Mouse (Mus musculus): ENCODE results near the gene Brd3.
"Not testable (repeated sequence)": the region's sequence is repeated elsewhere in the genome, so short reads cannot be mapped to it uniquely, and the experiment has no call there.

Gene Brd3

GRCm38 (mm10) chr2:27507562-27507961 is at the start of gene Brd3:
Gene Brd3, minus strand, starts transcription at chr2:27507662.
- DNase-seq, result no peak

DNA sequence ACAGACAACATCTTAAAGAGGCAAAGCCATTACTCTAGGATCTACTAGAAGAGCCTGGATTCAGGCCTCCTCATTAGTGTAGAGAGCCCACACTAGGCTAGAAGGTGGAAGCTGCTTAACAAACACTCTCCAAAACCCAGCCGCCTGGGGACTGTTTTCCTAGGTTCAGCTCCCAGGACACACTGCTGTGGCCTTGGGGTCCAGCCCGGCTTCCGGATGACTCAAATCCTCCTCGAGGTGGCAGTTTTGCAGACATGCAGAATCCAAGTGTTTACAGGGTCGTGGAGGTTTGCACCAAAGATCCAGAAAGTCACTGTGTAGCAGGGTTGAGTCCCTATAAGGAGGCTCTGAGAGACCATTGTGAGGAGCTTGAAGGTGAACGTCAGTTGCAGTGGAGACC is 49.5 kb upstream of the Brd3 start:
- DNase-seq, result no peak

DNA sequence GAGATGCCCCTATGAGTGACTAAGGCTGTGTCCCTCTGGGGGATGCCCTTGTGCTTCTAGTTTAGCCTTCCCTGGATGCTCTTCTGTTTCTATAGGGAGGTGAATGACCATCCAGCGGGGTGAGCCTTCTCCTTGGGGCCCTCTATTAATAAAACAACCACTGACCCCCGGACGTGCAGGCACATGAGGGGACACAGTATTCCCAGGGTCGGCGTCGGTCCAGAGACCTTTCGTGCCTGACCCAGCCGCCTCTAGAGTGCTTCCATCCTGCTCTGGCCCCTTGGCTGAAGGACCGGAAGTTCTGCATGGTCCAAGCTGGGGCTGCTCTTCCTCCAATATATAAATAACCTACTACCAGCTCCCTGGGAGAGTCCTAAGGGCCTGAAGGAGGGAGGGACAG is 46.8 kb upstream of the Brd3 start:
- no peak for DNase-seq

GRCm38 (mm10) chr2:27552620-27553287 is 45.3 kb upstream of the Brd3 start:
- DNase-seq, result peak; percentile 64

DNA sequence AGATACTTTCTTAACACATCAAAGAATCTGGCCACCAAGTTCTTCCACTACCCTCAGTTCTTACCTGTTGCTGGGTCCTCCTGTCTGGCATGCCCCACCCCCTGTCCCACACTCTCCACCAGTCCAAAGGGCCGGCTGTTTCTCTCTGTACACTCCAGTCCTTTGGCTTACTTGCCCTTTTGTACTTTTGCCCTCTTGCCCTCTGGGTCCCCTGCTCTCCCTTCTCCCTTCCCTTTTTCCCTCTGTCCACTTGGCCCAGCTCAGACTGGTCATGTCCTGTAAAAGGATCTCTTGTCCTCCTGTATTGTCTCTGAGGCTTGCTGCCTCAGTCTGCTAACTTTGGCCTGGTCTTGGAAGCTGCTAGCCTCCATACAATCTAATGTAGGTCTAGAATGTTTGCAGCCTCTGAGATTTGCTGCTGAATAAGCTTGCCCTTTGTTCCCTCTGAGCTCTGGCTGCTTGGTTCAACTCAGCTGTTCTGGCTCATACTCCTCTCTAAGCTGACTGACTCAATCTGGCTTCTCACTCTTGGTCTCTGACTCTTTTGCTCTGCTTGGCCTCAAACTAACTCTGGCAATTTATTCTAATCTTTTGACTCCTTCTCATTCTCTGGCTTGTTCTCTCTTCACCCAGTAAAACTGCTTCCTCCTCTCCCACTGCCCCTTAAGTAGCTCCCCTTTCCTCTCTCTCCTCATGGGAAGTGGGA is 41.4 kb upstream of the Brd3 start:
- DNase-seq, result no peak

DNA sequence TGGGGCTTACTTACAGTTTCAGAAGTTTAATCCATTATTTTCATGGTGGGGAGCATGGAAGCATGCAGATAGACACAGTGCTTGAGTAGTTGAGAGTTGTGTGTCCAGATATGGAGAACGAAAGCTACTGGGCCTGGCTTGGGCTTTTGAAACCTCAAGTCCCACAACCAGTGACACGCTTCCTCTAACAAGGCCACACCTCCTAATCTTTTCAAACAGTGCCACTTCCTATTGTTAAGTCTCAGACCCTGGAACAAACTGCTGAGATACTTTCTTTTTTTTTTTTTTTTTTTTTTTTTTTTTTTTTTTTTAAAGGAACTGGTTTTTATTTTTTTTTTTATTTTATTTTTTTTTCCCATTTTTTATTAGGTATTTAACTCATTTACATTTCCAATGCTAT is 40.5 kb upstream of the Brd3 start:
- no peak for DNase-seq

DNA sequence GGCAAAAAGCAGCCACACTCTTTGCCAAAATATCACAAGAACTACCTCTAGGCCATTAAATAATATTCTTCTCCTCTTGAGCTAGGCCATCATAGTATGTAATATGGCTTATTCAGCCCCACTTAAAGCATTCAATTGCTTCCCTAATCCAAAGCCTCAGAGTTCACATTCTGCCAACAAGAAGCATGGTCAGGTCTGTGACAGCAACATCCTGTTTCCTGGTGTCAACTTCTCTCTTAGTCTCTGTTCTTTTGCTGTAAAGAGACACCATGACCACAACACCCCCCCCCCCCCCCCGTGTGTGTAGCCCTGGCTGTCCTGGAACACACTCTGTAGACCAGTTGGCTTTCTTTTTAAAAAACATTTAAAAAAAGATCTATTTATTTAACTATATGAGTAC is 39.9 kb upstream of the Brd3 start:
- no peak for DNase-seq

GRCm38 (mm10) chr2:27546041-27546440 is 38.6 kb upstream of the Brd3 start:
- not testable (repeated sequence) for DNase-seq

- DNase-seq, result not testable (repeated sequence)
Measured at GRCm38 (mm10) chr2:27545517-27545916, 38.1 kb upstream of the Brd3 start.

DNA sequence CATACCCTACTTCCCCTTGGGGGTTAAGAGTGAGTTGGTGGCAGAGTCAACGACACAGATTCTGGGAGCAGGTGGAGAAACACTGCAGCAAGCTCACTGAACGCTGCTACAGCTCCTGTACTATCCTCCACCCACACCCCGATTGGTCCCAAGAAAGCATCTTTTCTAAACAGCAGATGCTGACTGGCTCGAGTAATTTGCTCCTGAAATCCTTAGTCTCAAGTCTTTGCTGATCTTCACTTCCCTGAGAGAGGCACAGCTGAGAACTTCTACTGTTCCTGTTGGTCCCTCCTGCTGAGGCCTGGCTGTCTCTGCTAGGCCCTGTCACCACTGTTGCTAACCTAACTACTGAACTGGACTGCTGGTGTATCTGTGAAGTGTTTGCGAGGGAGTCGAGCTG is 37.2 kb upstream of the Brd3 start:
- DNase-seq, result no peak

DNA sequence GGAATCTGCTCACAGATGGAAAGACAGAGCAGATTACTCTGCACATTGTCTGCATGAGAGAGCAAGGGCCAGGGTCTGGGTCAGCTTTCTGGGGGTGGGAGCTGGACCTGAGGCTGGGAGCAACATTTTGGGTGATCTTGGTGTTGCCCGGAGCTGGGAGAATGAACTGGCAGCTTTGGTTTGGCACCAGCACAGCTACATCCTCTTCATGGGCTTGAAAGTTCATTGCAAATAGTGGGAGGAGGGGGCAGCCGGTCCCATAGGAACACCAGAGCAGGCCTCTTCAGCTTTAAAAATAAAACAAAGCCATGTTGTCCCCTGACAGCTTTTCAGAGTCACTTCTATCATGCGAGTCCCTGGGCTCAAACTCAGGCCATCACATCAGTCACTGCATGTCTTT is 33.8 kb upstream of the Brd3 start:
- DNase-seq, result no peak

DNA sequence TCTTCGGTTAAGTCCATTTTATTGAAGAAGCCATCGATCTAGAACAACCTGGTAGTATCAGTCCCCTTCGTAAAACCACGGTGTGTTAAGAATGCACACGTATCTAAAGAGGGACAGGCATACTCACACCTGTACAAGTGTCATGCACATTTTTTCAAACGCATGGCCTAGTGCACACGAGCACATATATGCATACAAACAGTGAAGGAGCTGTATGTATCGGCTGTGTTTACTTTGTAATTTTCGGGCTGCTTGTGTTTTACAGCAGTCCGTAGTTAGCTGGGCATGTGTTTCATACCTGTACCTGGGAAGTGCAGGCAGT is 33.0 kb upstream of the Brd3 start:
- no peak for DNase-seq

DNA sequence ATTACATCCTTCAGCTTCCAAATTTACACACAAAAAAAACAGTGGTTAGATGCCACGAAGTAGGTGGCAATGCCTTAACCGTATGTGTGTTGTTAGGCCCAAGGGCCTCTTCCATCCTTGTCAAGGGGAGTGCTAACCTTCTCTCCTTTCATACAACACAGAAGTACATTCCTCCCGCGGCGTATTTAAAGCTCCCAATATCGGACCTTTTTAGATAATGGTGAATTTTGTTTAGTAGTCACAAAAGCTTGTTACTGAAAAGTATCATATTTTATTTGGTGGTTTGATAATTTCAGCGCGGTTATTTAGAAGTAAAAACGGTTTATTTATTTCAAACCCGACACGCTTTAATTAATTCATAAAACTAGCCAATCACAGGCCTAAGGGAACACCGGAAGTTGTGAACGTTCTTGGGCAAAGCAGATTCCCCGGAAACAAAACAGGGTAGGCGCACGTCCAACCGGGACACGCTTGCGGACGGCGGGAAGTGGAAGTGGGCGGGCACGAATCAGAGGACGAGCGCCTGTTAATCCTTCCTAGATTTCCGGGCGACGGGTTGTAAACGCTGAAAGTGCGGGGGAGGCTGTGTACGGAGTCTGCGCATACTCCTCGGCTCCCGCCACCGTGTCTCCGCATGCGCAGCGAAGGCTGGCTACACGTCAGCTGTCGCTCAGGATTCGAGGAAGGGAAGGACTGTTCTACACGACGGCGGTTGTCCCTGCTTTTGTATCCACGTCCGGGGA is 32.5 kb upstream of the Brd3 start:
- peak; percentile 92 for DNase-seq

GRCm38 (mm10) chr2:27539336-27539735 is 31.9 kb upstream of the Brd3 start:
- no peak for DNase-seq

DNA sequence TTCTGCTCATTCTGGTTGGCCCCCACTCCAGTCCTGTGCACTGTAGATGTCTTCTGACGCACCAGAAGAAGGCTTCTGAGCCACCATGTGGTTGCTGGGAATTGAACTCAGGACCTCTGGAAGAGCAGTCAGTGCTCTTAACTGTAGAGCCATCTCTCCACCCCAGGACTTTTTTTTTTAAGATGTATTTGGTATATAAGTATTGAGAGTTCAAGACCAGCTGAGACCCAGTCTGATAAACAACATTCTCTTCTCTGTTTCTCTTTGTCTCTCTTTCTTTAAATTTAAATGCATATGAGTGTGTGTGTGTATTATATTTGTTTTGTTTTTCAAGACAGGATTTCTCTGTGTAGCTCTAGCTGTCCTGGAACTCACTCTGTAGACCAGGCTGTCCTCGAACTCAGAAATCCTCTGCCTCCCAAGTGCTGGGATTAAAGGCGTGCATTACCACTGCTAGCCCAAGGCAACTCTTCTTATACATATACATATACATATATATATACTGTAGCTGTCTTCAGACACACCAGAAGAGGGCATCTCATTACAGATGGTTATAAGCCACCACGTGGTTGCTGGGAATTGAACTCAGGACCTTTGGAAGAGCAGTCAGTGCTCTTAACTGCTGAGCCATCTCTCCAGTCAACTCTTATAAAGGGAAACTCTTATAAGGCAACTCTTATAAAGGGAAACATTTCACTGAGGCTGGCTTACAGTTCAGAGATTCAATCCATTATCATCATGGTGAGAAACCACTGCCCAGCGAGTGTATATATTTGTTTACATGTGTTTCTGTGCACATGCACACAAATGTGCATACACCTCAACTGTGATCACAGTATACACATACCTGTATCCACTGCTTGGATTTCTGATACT is 31.2 kb upstream of the Brd3 start:
- not testable (repeated sequence) for DNase-seq

- no peak for DNase-seq
Measured at GRCm38 (mm10) chr2:27518283-27518682, 10.8 kb upstream of the Brd3 start.

DNA sequence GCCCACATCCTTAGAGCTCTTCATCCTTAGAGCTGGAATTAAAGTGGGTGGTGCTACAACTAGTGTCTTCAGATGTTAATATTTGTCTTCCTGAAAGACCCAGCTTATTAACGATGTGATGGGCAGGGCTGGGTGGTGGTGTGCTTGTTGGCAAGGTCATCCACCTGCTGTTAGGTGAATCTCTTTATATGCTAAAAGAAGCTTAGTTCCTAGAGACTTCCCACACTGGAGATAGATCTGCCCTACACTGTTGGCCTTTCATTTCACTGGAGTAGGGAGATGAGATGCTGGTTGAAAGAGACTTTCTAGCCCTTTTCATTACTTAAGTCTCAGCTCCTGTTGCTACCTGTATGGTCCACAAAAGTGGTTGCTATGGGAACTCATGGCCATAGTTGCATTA is 8.8 kb upstream of the Brd3 start:
- no peak for DNase-seq

DNA sequence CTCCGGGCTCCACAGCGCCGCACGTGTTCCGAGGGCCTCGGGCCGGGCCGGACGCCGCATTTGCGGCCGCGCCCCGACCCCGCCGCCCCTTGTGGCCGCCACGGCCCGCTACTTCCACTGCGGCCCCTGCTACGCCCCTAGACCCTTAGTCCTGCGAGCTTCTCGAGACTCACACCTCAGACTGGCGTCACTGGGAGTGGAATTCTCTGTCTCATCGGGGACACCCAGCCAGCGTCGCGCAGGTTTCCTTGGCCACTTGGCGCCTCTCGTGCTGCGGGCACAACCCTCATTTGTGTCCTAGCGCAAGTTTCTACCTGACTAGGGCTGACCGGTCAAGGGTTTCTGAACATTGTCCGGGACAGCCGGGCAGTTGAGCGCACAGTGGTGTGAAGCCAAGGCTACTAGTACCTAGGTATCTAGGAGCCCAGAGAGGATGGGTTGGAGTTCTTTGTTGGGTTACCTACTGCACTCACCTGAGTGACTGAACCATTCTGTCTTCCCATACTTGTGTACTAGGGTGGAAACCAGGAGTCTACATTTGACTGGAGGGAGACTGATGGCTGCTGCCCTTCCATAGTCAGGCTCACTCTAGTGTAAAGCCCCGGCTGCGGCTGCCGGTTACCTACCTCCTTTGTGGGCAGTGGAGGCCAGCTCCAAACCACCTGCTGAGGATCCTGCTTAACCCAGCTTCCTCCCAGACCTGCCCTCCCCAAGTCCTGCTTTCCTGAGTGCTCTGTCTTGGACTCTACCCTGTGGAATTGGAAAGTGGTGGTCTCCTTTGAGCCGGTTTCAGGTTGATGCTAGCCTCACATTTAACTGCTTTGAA is 8.1 kb upstream of the Brd3 start:
- DNase-seq, result peak; percentile 11

- peak; percentile 99 for DNase-seq
Measured at GRCm38 (mm10) chr2:27514639-27515328, 7.3 kb upstream of the Brd3 start, which contains the start of gene Wdr5. Gene Wdr5, plus strand, starts transcription at chr2:27515157.

DNA sequence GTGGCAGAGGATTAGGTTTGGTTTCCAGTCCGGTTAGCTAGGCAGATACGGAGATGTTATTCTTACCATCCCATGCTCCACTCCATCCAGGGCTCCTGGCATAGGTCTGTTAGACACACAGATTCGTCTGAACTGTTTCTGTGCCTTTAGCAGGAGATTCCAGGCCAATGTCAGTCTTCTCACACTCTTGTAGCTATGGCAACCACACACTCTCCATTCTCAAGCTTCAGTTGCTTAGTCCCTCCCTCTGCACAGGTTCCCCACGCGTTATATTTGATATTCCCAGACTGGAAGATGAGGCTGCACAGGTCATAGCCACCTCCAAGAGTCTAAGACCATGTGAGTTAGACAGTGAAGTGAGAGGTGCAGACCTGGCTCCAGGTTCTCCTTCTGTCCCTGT is 6.4 kb upstream of the Brd3 start:
- no peak for DNase-seq

GRCm38 (mm10) chr2:27512909-27513308 is 5.4 kb upstream of the Brd3 start:
- DNase-seq, result no peak

GRCm38 (mm10) chr2:27510706-27511105 is 3.2 kb upstream of the Brd3 start:
- no peak for DNase-seq
